Mouse (Mus musculus) fibroblast of lung, adult 2 months (primary cell): ENCODE results near the gene Gm45717.
"Not testable (repeated sequence)": the region's sequence is repeated elsewhere in the genome, so short reads cannot be mapped to it uniquely, and the experiment has no call there.

ENCODE experiments used
- DNase-seq: peaks from one replicate; pipeline ENCODE4 v3.0.0-alpha.2; 2011; ENCODE audit warnings: low read depth

Gm45717 gene

DNA sequence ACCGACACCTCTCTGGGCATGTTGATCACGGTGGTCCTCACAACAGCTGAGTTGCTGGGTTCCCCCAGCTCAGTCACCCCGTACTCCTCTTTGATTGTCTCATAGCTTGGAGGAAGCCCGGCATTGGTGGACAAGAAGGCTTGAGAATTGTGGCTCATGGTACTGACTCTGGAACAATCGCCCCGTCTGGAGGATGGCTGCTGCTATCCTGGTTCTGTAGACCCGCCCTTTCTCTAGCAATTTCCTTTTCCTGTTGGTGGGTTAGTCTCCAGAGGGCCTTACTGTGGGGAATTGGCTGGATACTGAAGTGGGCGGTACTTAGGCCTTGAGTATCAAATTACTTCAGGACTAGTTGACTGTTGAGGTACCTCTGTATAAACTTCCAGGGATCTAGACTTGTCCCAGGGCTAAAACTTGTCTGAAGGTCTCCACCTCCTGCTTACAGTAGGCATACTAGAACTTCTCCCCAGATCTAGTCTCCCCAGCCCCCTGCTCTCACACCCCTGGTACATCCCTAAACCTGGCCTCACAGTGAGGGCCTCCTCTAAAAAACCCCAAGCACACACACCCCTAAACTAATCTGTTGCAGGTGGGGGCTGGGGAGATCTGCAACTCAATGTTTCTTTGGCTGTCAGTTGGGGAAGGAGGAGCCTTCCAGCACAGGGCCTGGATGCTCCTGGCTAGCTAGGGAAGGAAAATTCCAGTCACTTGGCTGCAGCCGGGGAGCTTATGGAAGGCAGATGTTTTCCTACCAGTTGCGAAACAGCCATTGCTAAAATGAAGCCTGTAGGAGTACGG, at the start of gene Gm45717, which contains the start of gene Ifitm2:
TSS of gene Gm45717 (minus strand) at position 180 of the 798 bp plus-strand sequence.
TSS of gene Ifitm2 (minus strand) at position 230 of the 798 bp plus-strand sequence.
- DNase-seq, result peak; percentile 96

DNA sequence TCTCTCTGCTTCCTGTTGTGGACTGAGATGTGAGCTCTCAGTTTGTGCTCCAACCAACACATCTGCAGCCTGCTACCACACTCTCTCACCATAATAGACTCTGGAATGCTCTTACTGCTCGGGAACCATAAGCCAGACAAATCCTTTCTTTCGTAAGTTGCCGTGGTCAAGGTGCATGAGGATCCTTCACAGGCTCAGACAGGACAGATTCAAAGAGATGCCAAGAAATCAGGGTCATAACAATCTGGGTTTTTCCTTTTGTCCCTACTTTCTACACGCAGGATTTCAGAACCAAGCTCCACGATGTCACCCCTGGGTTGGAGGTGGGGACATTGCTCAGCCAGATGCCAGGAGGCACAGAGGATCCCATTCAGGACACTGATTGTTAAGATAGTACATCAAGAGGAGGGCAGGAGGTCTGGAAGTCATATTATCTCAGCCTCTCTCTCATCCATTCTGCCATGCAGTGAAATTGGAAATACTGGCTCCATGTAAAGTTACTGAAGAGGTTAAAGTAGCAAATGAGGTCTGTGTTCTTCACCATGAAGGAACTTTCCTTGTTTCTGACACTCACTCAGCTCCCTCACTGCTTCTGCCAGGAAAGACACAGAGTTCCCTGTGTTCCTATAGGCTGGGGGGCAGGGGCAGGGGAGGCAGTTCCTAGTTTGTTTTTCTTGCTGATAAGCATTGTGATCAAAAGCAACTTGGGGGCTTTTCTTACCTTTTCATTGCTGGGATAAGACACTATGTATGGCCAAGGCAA, 47.7 kb upstream of the Gm45717 start:
- DNase-seq, result no peak

DNA sequence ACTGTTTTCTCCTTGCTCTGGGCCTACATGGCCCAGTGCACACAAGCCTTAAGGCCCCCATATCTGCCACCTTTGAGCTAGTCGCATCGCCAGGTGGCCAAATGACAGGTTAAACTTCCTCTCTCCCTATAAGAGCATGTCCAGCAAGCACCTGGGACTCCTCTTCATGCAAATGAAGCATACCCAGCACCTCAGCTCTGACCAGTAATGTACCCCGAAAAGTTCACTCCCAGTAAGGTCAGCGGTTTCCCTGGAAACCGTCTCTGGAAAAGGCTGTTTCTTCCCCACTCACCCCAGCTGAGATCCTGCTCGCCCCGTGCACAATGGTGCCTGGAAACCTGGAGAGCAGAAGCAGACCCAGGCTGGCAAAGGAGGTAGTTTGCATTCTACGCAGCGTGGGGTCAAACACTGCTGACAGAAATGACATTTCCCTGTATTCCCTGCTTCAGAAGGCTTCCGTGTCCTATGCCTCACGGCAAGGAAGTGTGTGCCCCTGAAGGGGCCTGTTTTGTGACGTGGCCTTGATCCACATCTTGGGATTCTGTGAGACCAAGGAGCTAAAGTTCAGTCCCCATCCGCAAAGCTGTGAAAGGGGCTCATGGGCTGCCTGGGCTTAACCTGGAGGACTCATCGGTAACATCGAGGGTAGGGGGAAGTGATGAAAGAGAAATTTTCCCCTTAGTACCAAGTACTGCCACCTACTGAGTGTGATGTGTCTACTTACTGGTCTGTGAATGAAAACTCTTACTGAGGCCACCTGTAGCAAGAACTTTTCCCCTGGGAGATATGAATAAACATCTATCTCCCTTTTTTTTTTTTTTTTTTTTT, 45.4 kb upstream of the Gm45717 start:
- DNase-seq, result no peak

DNA sequence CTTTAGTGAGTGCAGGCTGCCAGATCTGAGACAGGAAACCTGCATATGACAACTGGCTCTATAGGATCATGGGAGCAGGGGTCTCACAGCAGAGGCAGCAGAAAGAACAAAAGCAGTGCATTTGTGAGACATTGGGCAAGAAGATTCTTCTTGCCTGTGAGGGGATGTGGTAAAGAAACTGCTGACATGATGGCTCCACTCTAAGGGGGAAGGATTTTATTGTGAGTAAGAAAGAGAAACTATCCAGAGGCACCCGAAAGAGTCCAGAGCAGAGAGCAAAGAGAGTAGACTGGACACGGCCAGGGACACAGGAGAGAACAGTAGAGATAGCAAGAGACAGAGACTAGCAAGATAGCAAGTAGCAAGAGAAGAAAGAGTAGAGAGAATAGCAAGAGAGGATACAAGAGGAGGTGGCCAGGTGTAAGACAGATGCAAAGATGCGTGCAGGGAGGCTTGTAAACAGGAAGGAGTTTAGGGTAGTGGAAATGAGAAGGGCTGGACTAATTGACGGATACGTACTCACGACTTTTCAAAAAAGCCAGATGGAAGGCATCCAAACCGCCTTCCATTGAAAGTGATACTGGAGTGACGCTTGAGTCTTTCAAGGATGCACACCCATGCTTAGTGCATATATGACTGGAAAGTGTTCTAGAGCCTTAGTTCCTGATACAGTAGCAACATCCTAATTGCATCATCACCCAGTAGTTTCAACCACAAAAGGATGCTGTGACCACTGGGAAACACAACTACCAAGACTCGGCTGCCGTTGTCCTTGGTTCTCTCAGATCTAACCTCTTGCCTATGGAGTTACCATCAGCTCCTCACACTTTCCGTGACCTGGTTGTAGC, 43.3 kb upstream of the Gm45717 start:
- no peak for DNase-seq

DNA sequence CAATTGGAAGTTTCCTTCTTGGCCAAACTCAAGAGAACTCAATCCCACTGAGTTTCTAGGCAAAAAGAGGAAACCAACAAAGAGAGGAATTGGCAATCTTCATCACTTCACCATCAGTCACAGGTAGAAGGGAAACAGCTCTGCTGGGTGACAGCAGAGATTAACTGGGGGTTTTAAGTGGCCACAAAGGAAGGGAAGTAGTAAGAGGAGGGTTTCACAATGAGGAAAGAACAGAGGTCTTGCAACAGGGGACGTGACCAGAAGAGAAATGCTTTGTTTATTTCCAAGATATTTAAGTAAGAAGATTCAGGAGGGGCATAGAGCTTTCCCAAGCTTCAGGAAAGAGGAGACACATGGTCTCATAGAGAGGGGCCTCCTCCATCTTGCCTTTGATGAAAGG, 42.1 kb upstream of the Gm45717 start:
- no peak for DNase-seq

DNA sequence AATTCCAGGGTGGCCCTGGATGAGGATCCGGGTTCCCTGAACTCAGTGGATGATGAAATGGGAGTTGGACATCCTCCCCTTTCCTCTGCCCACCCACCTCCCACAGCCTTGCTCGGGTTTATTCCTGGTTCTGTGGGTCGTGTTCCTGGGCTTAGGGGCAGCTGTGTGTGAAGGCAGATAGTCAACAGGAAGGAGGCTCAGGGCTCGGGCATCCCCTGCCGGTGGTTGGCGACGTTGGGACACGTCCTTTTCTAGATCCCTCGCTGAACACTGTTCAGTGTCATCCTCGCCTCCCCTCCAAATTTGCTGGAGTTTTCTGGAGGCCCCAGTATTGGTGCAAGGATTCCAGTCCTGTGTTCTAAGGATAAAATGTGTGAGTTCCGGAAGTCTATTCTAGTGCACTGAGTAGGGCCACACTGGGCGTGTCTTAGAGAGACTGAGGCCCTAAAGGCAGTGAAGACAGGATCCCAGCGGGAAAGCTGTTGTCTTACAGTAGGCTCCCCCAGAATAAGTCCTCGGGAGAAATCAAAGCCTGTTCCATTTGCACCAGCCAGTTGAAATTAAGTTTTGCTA, 35.5 kb upstream of the Gm45717 start:
- DNase-seq, result no peak

DNA sequence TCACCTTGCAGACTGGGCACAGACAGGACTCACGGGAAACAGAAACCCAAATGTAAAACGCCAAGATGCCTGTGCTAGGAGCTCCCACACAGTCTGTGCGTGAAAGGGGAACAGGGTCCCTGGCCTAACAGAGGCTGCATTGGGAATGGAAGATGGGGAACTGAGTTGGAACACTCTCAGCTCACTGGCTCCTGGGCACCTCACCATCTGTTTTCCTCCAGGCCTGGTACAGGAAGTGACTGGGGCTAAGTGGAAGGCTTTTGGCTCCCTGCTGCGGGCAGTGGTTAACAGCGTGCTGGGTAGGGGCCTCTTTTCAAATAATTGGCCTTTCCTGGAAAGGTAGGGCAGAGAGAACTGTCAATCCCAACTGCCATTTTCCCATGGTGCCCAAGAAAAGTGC, 34.9 kb upstream of the Gm45717 start:
- no peak for DNase-seq

DNA sequence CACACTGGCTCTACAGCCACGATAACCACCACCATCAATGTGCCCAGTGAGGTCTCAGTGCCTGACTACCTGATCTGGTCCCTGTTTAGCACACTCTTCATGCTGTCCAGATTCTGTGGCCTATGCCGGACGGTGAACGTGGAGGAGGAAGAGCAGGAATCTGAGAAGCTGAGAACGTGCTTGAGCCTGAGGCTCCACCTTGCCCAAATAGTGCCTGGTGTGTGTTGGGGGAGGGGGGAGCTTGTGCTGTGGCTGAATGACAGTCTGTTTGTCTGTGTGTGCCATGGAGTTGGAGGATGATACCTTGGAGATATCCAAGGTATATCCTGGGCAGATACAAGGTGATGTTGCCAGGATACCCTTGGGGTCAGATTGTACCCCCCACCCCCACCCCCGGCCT, 34.4 kb upstream of the Gm45717 start:
- no peak for DNase-seq

DNA sequence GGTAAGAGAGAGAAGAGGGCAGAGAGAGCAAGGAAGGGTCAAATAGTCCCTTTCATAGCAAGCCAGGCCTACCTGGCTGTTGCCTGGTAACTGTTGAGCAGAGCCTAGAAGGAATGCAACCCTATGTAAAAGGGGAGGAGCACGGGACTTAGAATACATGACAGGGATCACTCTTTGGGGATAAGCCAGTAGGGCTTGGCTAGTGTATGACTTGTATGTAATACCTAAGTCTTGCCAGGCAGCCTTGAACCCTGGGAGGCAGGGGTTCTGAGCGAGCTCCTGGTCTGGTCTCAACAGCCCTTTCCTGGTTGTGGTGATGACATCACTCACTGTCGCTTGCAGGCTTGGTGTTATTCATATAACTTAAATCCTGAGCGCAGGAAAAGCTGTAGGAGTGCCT, 33.3 kb upstream of the Gm45717 start:
- DNase-seq, result no peak

DNA sequence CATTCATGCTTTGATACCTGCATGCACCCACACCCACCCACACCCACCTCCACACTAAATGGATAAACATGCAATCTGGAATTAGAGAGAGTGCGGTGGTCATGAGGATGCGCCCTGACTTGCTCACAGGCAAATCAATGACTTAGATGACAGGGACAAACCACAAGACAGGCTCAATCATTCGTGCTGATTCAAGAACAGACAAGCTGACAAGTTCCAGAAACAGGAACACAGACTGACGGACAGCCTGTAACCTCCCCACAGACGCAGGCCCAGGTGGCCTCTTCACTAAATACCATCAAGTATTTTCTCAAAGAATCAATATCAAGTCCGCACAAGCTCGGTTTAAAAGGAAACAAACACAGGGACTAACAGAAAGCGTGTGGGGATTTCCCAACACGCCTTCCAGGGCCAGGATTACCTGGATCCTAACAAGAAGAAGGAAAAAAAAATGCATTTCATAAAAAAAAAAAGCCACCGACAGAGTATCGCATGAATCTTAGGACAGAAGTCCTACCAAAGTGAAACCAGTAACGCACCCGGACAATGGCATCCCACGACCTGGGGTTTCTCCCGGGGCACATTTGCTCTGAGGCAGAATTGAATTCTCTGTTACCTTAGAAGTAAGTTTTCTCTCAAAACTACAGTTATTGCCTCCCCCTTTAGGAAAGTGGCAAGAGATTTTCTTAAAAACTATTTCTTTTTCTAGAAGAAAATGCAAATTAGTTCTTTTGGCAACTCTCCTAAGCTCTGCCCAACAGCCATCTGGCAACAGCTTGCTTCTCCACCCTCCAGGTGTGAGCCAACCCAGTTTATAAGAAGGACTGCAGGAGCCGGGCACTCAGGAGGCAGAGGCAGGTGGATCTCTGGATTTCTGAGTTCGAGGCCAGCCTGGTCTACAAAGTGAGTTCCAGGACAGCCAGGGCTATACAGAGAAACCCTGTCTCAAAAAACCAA, 31.7 kb upstream of the Gm45717 start:
- no peak for DNase-seq

DNA sequence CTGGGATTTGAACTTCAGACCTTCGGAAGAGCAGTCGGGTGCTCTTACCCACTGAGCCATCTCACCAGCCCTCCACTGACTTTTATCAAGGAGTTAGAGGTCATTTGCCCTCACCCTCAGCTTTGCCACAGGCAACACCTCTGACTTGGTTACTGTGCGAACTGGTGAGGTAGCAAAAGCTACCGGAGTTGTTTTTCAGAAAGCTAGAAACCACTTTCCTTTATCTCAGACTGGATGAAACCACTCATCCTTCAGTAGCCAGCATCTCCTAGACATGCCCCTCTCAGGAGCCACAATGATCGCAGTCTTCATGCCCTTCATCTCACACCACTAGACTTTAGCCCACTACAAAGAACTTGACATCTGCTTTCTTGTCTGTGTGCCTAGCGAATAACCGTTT, 27.2 kb upstream of the Gm45717 start:
- DNase-seq, result no peak

DNA sequence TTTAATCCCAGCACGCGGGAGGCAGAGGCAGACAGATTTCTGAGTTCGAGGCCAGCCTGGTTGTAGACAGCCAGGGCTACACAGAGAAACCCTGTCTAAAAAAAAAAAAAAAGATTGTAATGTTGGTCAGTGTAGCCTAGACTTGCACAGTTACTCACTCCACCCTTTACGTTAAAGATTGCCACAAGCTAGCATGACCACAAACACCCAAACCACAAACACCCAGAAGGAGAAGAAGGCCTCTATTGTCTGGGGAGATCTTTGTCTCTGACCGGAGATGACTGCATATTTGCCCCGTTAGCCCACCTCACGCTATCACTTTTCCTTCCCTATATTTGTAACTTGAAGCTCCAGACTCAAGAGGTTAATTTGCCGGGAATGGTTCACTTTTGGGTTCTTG, 26.0 kb upstream of the Gm45717 start:
- DNase-seq, result no peak

DNA sequence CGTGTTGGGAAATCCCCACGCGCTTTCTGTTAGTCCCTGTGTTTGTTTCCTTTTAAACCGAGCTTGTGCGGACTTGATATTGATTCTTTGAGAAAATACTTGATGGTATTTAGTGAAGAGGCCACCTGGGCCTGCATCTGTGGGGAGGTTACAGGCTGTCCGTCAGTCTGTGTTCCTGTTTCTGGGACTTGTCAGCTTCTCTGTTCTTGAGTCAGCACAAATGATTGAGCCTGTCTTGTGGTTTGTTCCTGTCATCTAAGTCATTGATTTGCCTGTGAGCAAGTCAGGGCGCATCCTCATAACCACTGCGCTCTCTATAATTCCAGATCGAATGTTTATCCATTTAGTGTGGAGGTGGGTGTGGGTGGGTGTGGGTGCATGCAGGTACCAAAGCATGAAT, 21.0 kb upstream of the Gm45717 start:
- DNase-seq, result not testable (repeated sequence)

DNA sequence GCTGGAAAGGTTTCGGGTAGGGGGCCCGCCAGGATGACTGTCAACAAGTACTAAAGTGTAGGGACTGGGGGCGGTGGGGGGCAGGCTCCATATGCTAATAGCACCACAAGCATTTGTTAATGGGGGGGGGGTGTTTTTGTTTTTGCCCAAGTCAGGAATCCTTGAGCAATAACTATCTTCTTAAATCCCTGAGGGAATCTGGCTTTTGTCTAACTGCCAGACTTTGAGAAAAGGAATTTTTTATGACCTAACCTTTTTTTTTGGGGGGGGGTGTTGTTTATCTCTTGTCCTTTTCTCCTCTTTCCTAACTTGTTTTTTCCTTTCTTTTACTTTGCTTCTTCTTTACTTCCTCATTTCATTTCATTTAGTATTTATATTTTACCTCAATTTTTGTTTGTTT, 19.7 kb upstream of the Gm45717 start:
- DNase-seq, result no peak

DNA sequence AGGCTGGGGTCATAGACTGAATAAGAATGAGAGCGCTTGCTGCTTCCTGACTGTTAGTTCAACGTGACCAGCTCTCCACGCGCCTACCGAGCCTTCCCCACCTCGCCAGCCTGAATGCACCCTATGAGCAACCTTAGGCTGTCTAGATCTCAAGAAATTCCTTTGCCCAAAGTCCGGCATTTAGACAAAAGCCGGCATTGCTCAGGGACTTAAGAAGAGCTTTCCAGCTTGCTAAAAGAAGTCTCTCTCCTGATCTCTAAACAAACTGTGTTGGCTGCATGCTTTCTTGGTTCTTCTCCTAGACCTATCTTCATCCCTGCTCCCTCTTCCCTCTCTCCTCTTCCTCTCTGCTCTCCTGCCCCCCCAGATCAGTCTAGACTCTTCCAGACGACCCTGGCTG, 19.2 kb upstream of the Gm45717 start:
- no peak for DNase-seq

DNA sequence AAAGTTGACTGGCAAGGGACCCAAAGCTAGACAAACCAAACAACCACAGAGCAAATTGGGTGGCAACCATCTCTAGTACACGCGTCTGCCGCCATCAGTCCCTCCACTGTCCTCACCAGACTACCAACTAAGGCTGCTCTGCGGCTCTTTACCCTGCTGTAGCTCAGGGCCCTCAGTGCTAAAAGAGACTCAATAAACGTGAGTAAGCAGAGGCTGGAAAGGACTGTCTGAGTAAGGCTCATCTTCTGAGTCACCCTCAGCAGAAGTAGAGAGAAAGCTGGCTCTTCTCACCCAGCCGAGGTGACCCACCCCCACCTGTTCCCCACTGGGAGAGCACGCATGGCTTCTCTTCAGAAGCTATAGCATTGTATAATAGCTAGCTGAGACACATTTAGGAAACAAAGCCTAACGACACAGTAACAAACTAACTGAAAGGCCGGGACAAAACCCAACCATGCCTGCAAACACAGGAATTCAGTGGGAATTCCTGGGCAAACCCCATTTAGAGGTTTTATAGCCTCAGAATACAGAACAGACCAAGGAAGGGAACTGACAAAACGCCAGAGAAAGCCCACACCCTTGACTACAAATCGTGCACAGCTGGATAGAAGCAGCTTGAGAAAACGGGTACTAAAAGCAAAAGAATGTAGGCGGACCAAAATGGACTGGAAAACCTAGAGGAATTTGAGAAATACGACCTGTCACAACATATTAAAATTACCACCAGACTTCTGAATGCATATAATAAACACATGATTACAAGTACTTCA, 17.8 kb upstream of the Gm45717 start:
- no peak for DNase-seq

DNA sequence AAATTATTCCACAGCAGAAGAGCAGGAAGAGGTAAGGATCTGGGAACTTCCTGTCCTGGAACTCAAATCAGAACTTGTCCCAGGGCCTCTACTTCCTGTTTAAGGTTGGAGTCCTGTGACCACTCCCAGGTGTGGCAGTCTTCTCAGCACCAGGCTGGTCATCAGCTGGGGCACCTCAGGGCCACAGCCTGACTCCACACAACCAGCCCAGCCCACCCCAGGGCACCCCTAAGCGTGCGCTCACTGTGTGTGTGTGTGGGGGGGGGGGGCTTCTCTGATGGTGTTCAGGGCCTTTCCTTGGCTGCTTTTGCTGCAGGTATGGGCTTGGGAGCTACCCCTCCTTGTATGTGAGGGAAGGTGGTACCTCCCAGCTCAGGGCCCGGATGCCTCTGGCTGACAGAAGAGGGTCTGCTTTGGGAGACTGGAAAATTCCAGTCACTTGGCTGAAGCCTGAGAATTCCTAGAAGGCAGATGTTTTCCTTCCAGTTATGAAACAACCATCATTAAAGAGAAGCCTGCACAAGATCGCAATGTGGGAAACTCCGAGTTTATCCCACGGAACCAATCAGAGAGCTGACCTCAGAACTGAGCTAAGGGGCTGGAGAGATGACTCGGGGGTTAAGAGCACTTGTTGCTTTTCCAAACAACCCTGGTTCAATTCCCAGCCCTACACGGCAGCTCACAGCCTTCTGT, 15.9 kb upstream of the Gm45717 start:
- no peak for DNase-seq

DNA sequence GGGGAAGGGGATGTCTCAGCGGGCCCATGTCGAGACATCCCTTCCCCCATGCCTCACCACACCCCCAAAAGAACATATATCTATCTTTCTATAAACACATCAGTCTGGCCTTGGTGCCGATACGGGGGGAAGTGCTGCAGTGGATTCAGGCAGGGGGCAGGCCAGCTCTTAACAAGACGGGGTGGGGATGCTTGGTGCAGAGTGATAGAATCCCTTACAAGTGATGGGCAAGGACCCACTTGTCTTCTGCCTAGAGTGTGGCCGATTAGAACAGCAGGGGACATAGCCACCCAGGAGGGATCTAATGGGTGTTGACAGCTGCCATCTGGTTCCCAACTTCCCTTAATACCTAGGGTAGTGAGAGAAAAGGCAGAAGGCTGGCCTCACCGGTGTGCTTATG, 15.2 kb upstream of the Gm45717 start:
- DNase-seq, result no peak

DNA sequence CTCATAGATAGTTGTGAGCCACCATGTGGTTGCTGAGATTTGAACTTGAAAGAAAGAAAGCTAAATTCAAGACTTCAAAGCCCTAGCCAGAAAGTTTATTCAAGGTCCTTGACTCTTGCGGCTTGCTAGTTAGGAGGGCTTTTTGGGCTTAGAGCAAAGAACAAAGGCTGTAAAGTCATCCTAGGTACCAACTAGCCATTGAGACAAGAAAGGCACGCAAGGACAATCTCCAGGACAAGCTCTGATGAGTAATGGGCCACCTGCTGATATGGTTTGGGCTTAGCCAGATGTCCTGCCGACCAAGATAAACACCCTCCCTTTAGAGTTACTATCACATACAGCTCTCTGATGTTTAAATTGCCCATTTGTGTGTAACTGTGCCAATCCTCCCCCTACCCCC, 13.0 kb upstream of the Gm45717 start:
- DNase-seq, result not testable (repeated sequence)
